Mouse (Mus musculus): ENCODE results near the gene Arpc2. TPM values are rescaled to one million over a fixed set of nuclear protein-coding genes. Genes with fewer than 3 reads are reported as not detected.
"Not testable (repeated sequence)": the region's sequence is repeated elsewhere in the genome, so short reads cannot be mapped to it uniquely, and the experiment has no call there.

Arpc2 gene
- polyA plus RNA-seq, 1 experiment = 107 TPM

DNA sequence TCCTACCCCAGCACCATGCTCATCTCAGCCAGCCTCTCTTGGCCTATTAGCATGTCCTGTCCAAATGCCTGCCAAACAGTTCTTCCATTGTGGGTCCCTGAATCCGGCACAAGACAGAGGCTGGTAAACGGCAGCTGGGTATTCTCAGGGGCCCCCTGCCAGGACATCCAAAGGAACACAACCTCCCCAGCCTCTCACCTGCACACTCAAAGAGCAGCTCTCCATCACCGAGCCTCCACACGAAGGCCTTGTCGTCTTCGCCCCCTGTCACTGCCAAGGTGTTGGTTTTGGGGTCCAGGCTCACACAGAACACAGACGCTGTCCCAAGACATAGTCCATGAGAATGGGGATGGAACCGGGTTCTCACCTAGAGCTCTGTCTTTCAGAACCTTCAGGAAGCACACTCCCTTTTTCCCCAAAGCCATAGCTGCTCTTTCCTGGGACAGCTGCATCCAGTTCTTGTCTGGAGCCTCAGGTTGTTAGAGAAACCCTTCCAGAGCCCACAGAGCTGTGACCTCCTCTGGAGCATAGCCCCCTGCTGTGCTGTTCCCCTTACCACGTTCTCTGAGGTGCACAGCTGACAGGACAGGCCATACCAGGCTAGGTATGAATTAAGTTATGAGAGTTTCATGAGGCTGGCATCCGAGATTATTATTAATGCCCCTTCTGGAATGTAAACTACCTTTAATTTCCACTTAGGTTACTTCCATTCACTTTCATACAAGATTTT is 47.2 kb downstream of the Arpc2 start:
- Histone ChIP-seq H3K27ac (ENCODE audit: control insufficient read depth, insufficient read depth, low read depth, low read length) (peak overlapping the region; percentile 41), H3K4me3 (ENCODE audit: control insufficient read depth, low read depth, low read length) (peak overlapping the region; percentile 86), H3K4me1 (ENCODE audit: control insufficient read depth, insufficient read depth, low read length) (peaks cover 8% of the 10 kb centered on the region), H3K27me3 (ENCODE audit: control insufficient read depth, insufficient read depth, low read length) (no peaks in the 10 kb centered on the region), H3K36me3 (ENCODE audit: control insufficient read depth, insufficient read depth, low read length) (peaks cover 14% of the 10 kb centered on the region)
- TF ChIP-seq POLR2A (IDR thresholded peaks at IDR 0.05; ENCODE audit: control insufficient read depth, low read depth, low read length) (0 out of 2 replicates have a peak, but pooled peaks have one; percentile 2), CTCF (IDR thresholded peaks at IDR 0.05; ENCODE audit: control insufficient read depth, insufficient read depth, insufficient replicate concordance, low read depth, low read length) (no peak)

DNA sequence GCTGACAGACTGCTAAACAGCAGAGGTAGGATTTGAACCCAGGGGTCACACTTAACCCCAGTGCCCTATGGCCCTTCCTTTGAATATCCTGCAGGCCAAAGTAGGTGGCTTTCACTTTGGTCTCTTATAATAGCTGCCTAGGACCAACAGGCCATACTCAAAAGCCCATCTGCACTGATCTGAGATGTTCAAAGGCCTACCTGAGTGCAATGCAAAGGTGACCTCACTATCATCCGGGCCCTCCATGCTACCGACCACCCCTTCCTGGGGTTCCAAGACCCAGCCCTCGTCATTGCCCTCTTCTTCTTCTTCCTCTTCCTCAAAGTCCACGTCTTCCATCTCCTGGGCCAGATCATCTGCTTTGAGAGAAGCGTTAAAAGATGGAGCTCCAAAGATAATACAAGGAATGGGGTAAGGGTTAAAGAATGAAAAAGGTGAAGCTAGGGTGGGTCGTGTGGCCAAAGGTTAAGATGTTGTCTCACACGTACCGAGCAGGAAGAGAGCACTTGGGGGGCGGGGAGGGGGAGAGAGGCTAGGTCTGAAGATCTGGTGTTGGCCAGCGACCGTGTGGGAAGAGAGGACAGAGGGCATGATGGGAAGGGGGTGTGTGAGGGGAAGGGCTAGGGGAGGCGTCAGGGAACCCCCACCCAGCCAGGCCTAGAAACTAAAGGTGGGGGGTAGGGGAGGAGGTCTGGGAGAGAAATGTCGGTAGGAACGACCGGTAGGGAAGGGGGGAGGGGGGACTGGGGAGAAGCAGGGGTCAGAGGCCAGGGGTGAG is 48.0 kb downstream of the Arpc2 start:
- peak overlapping the region; percentile 92 for H3K27ac ChIP-seq (ENCODE audit: control insufficient read depth, insufficient read depth, low read depth, low read length)
- no peak for TF ChIP-seq POLR2A (IDR thresholded peaks at IDR 0.05; ENCODE audit: control insufficient read depth, low read depth, low read length)
- no peaks in the 10 kb centered on the region for H3K27me3 ChIP-seq (ENCODE audit: control insufficient read depth, insufficient read depth, low read length)
- peaks cover 14% of the 10 kb centered on the region for H3K36me3 ChIP-seq (ENCODE audit: control insufficient read depth, insufficient read depth, low read length)
- H3K4me1 ChIP-seq (ENCODE audit: control insufficient read depth, insufficient read depth, low read length) = peaks cover 8% of the 10 kb centered on the region
- H3K4me3 ChIP-seq (ENCODE audit: control insufficient read depth, low read depth, low read length) = peak overlapping the region; percentile 96

- Histone ChIP-seq H3K36me3 (ENCODE audit: control insufficient read depth, insufficient read depth, low read length) (peaks cover 14% of the 10 kb centered on the region), H3K27ac (ENCODE audit: control insufficient read depth, insufficient read depth, low read depth, low read length) (peak within 1 kb of the TSS; percentile 92), H3K4me3 (ENCODE audit: control insufficient read depth, low read depth, low read length) (peak within 1 kb of the TSS; percentile 96), H3K4me1 (ENCODE audit: control insufficient read depth, insufficient read depth, low read length) (peaks cover 8% of the 10 kb centered on the region), H3K27me3 (ENCODE audit: control insufficient read depth, insufficient read depth, low read length) (no peaks in the 10 kb centered on the region)
- TF ChIP-seq POLR2A (IDR thresholded peaks at IDR 0.05; ENCODE audit: control insufficient read depth, low read depth, low read length) = peak; percentile 77
- TF ChIP-seq CTCF (IDR thresholded peaks at IDR 0.05; ENCODE audit: control insufficient read depth, insufficient read depth, insufficient replicate concordance, low read depth, low read length) = peak; percentile 4; the same call in 1 of the 2 replicates
These were observed 48.8 kb downstream of the Arpc2 start, which contains the start of the genes Aamp and Pnkd for GRCm38 (mm10) chr1:74284543-74285160. Gene Aamp (minus strand): TSS chr1:74284738. Gene Pnkd (plus strand): TSS chr1:74284930.

GRCm38 (mm10) chr1:74285212-74286010 is 49.5 kb downstream of the Arpc2 start:
- Histone ChIP-seq H3K27ac (ENCODE audit: control insufficient read depth, insufficient read depth, low read depth, low read length) (peak overlapping the region; percentile 62), H3K4me1 (ENCODE audit: control insufficient read depth, insufficient read depth, low read length) (peaks cover 8% of the 10 kb centered on the region), H3K27me3 (ENCODE audit: control insufficient read depth, insufficient read depth, low read length) (no peaks in the 10 kb centered on the region), H3K4me3 (ENCODE audit: control insufficient read depth, low read depth, low read length) (peak overlapping the region; percentile 96), H3K36me3 (ENCODE audit: control insufficient read depth, insufficient read depth, low read length) (peaks cover 12% of the 10 kb centered on the region)
- TF ChIP-seq POLR2A (IDR thresholded peaks at IDR 0.05; ENCODE audit: control insufficient read depth, low read depth, low read length) (no peak), CTCF (IDR thresholded peaks at IDR 0.05; ENCODE audit: control insufficient read depth, insufficient read depth, insufficient replicate concordance, low read depth, low read length) (no peak)

- not testable (repeated sequence) for H3K36me3 ChIP-seq (ENCODE audit: control insufficient read depth, insufficient read depth, low read length)
These were observed 51.2 kb downstream of the Arpc2 start for GRCm38 (mm10) chr1:74286869-74287607.

GRCm38 (mm10) chr1:74288327-74288726 is 52.4 kb downstream of the Arpc2 start:
- TF ChIP-seq CTCF (IDR thresholded peaks at IDR 0.05; ENCODE audit: control insufficient read depth, insufficient read depth, insufficient replicate concordance, low read depth, low read length) = no peak
- no peak for TF ChIP-seq POLR2A (IDR thresholded peaks at IDR 0.05; ENCODE audit: control insufficient read depth, low read depth, low read length)
- H3K27me3 ChIP-seq (ENCODE audit: control insufficient read depth, insufficient read depth, low read length) = no peaks in the 10 kb centered on the region
- no peaks in the 10 kb centered on the region; the same call in 1 of the 2 replicates for H3K36me3 ChIP-seq (ENCODE audit: control insufficient read depth, insufficient read depth, low read length)
- H3K4me3 ChIP-seq (ENCODE audit: control insufficient read depth, low read depth, low read length) = no peak overlapping the region
- peaks cover 8% of the 10 kb centered on the region for H3K4me1 ChIP-seq (ENCODE audit: control insufficient read depth, insufficient read depth, low read length)
- no peak overlapping the region for H3K27ac ChIP-seq (ENCODE audit: control insufficient read depth, insufficient read depth, low read depth, low read length)

More at GRCm38 (mm10) chr1:74286869-74287607, 51.2 kb downstream of the Arpc2 start:
- 0 out of 2 replicates have a peak, but pooled peaks have one; percentile 7 for TF ChIP-seq CTCF (IDR thresholded peaks at IDR 0.05; ENCODE audit: control insufficient read depth, insufficient read depth, insufficient replicate concordance, low read depth, low read length)
- not testable (repeated sequence) for H3K4me3 ChIP-seq (ENCODE audit: control insufficient read depth, low read depth, low read length); H3K4me1 ChIP-seq (ENCODE audit: control insufficient read depth, insufficient read depth, low read length); H3K27me3 ChIP-seq (ENCODE audit: control insufficient read depth, insufficient read depth, low read length); H3K27ac ChIP-seq (ENCODE audit: control insufficient read depth, insufficient read depth, low read depth, low read length)

All from testis, adult 2 months (tissue).